21 mouse cellular contexts compared by ENCODE assay signal in the genomic region with DNA sequence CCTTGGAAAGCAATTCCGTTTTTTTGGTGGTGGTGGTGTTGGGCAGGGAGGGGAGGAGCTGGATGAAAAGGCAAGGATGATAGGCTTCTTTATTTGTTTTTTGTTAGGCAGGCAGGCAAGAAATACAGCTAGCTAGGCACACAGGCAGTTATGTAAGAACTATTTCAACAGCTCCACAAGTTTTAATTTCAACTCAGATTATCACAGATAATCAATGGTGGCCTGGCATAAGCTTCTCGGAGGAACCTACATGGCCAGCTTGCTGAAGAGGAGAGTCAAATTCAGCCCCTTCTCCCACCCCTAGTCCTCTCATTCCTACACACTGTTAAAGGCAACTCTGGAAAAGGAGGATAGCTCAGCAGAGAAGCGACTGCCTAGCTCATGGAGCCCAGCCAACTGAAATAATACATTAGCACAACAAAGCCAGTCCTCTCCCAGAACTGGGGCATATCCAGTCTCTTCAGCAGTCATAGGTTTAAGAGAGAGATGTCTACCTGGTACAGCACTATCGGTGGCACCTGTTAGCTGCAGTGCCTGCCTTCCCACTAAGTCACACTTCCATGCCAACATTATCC. TPM values are rescaled to one million over a fixed set of nuclear protein-coding genes. Genes with fewer than 3 reads are reported as not detected.
DNase-seq lines count a peak whose midpoint lies in the region; ATAC-seq and TF ChIP-seq lines count a peak whose summit lies in the region.
"Had no signal": no experiment of that assay in that cellular context is flagged by ENCODE, and none has a peak within 500 bp of the region (broad histone marks: within the 10 kb centered on the region; RNA-seq: fewer than 3 reads in every experiment).

No protein-coding gene starts in this region.

- 73% methylated on average over 4 of the region's 4 CpGs for WGBS in neural tube, embryonic 15.5 days
- 16% methylated on average over 4 of the region's 4 CpGs for WGBS in olfactory bulb, adult 2 months
- WGBS in heart, embryonic 11.5 days (ENCODE audit: insufficient replicate concordance), result 89% methylated on average over 4 of the region's 4 CpGs

- H3K9ac ChIP-seq in neural tube, embryonic 15.5 days (replicated peaks), result no peak overlapping the region
- H3K9ac ChIP-seq in heart, embryonic 11.5 days (ENCODE audit: low read depth, low read length), result no peak overlapping the region
- H3K9ac ChIP-seq: embryonic facial prominence, embryonic 12.5 days; forebrain, postnatal 0 days had no signal

- DNase-seq in frontal cortex, postnatal 10 days (ENCODE audit: low spot score in 2 of 2), result no peak
- peak in 1 of 2 experiments; percentile 24 for DNase-seq in layer of hippocampus, adult 2 months (ENCODE audit: low spot score in 2 of 2)
- DNase-seq in layer of hippocampus, postnatal 25 days (ENCODE audit: extremely low spot score in 1 of 2, low spot score in 1 of 2), result no peak
- DNase-seq in neural tube, embryonic 10.5 days (ENCODE audit: extremely low spot score, low spot score), result no peak
- DNase-seq: cerebellum, adult 11-12 months; forebrain, postnatal 0 days; gastrocnemius, postnatal 14 days; heart, adult 2 months; kidney, postnatal 10 days; lung, adult 2 months; lung, postnatal 36 days; retina, postnatal 1 day; spleen, adult 18-20 months; thymus, adult 18-20 months had no signal

- H3K27me3 ChIP-seq in neural tube, embryonic 15.5 days (replicated peaks), result no peaks in the 10 kb centered on the region
- no peaks in the 10 kb centered on the region for H3K27me3 ChIP-seq in heart, embryonic 11.5 days (ENCODE audit: control insufficient read depth, insufficient read depth, low read length)
- H3K27me3 ChIP-seq: embryonic facial prominence, embryonic 12.5 days had no signal

- H3K36me3 ChIP-seq in neural tube, embryonic 15.5 days, result peaks cover 3% of the 10 kb centered on the region; the same call in 1 of the 2 replicates
- H3K36me3 ChIP-seq in heart, embryonic 11.5 days (ENCODE audit: control insufficient read depth, insufficient read depth, low read length), result peaks cover 2% of the 10 kb centered on the region; the same call in 1 of the 2 replicates

- peak overlapping the region; percentile 73 for H3K27ac ChIP-seq in layer of hippocampus, adult 2 months
- 0 out of 2 replicates have a peak overlapping the region, but pooled peaks have one; percentile 28 for H3K27ac ChIP-seq in neural tube, embryonic 15.5 days (replicated peaks)
- peak overlapping the region; percentile 56 for H3K27ac ChIP-seq in olfactory bulb, adult 2 months (ENCODE audit: insufficient read depth, low read depth, low read length)
- no peak overlapping the region for H3K27ac ChIP-seq in heart, embryonic 11.5 days (ENCODE audit: low read depth, low read length)
- H3K27ac ChIP-seq: embryonic facial prominence, embryonic 12.5 days; heart, adult 2 months; hindbrain, embryonic 10.5 days had no signal

- no peak overlapping the region for H3K4me2 ChIP-seq in neural tube, embryonic 15.5 days
- no peak overlapping the region for H3K4me2 ChIP-seq in heart, embryonic 11.5 days
- H3K4me2 ChIP-seq: embryonic facial prominence, embryonic 12.5 days had no signal

- peaks cover 28% of the 10 kb centered on the region for H3K4me1 ChIP-seq in neural tube, embryonic 15.5 days
- H3K4me1 ChIP-seq in olfactory bulb, adult 2 months (ENCODE audit: control insufficient read depth, insufficient read depth, low read length), result peaks cover 14% of the 10 kb centered on the region
- peaks cover 15% of the 10 kb centered on the region for H3K4me1 ChIP-seq in heart, embryonic 11.5 days (ENCODE audit: control insufficient read depth, insufficient read depth, low read length)

- no peaks in the 10 kb centered on the region for H3K9me3 ChIP-seq in neural tube, embryonic 15.5 days (replicated peaks)
- no peaks in the 10 kb centered on the region for H3K9me3 ChIP-seq in heart, embryonic 11.5 days (replicated peaks; ENCODE audit: control insufficient read depth, low read length)
- H3K9me3 ChIP-seq: embryonic facial prominence, embryonic 12.5 days; hindbrain, embryonic 10.5 days had no signal

- ATAC-seq in frontal cortex, adult (ENCODE audit: low TSS enrichment), result peak; percentile 35; the same call in 1 of the 2 replicates
- no peak for ATAC-seq in neural tube, embryonic 15.5 days (ENCODE audit: low FRiP score)
- no peak for ATAC-seq in heart, embryonic 11.5 days (replicated peaks; ENCODE audit: insufficient number of reproducible peaks, low FRiP score, low TSS enrichment)
- ATAC-seq: forebrain, postnatal 0 days had no signal

- TF ChIP-seq CTCF in layer of hippocampus, adult 2 months (conservative IDR thresholded peaks at IDR 0.05), result no peak
- no peak for TF ChIP-seq CTCF in olfactory bulb, adult 2 months (IDR thresholded peaks at IDR 0.05; ENCODE audit: insufficient read depth, low read depth, low read length)

- no peak overlapping the region for H3K4me3 ChIP-seq in layer of hippocampus, adult 2 months
- H3K4me3 ChIP-seq in neural tube, embryonic 15.5 days (replicated peaks), result no peak overlapping the region
- no peak overlapping the region for H3K4me3 ChIP-seq in olfactory bulb, adult 2 months (ENCODE audit: insufficient read depth, low read depth, low read length)
- no peak overlapping the region for H3K4me3 ChIP-seq in heart, embryonic 11.5 days (ENCODE audit: low read depth, low read length)
- H3K4me3 ChIP-seq: embryonic facial prominence, embryonic 12.5 days; heart, adult 2 months; hindbrain, embryonic 10.5 days had no signal

- no peak for TF ChIP-seq POLR2A in olfactory bulb, adult 2 months (IDR thresholded peaks at IDR 0.05; ENCODE audit: insufficient read depth, low read depth, low read length)

RNA-seq across cellular contexts. Expression of gene Rab7, which starts 7.5 kb away (rescaled TPM):
- 100 to 1,000 TPM; 305 to 332 TPM for total RNA-seq in layer of hippocampus, adult 2 months (2021)
- total RNA-seq in layer of hippocampus, postnatal 25 days (2021), result 100 to 1,000 TPM; 327 to 360 TPM
- polyA plus RNA-seq in neural tube, embryonic 15.5 days (2015; fragmentation: Nextera tagmentation; extraction: Ambion mirVana), result 352 and 355 TPM in 2 replicates
- polyA plus RNA-seq in olfactory bulb, adult 2 months (2012; ENCODE audit: insufficient read depth, insufficient read length, low replicate concordance, missing spikeins), result 304 TPM in 1 of 2 replicates, not detected in the other
- polyA plus RNA-seq in heart, embryonic 11.5 days (2014; fragmentation: Nextera tagmentation; extraction: Ambion mirVana), result 227 and 245 TPM in 2 replicates

RNA-seq across cellular contexts. Expression of gene Rpn1, which starts 46.7 kb away (rescaled TPM):
- 100 to 1,000 TPM; 163 to 174 TPM for total RNA-seq in layer of hippocampus, adult 2 months (2021)
- 100 to 1,000 TPM; 166 to 175 TPM for total RNA-seq in layer of hippocampus, postnatal 25 days (2021)
- polyA plus RNA-seq in neural tube, embryonic 15.5 days (2015; fragmentation: Nextera tagmentation; extraction: Ambion mirVana), result 294 and 318 TPM in 2 replicates
- polyA plus RNA-seq in olfactory bulb, adult 2 months (2012; ENCODE audit: insufficient read depth, insufficient read length, low replicate concordance, missing spikeins), result not detected in 2 replicates
- polyA plus RNA-seq in heart, embryonic 11.5 days (2014; fragmentation: Nextera tagmentation; extraction: Ambion mirVana), result 234 and 256 TPM in 2 replicates

RNA-seq across cellular contexts. Expression of gene H1fx, which starts 56.1 kb away (rescaled TPM):
- total RNA-seq in layer of hippocampus, adult 2 months (2021), result 10 to 100 TPM; 65.7 to 68.1 TPM
- total RNA-seq in layer of hippocampus, postnatal 25 days (2021), result 10 to 100 TPM; 74.7 to 76.2 TPM
- polyA plus RNA-seq in neural tube, embryonic 15.5 days (2015; fragmentation: Nextera tagmentation; extraction: Ambion mirVana), result 23.4 and 37.1 TPM in 2 replicates
- not detected in 2 replicates for polyA plus RNA-seq in olfactory bulb, adult 2 months (2012; ENCODE audit: insufficient read depth, insufficient read length, low replicate concordance, missing spikeins)
- polyA plus RNA-seq in heart, embryonic 11.5 days (2014; fragmentation: Nextera tagmentation; extraction: Ambion mirVana), result 20.4 and 22.7 TPM in 2 replicates
- total RNA-seq: neutrophil, adult 5-6 weeks had no signal

Comparison
In these comparisons a context has a peak if more than half of its experiments do, and no peak if none do; other contexts are left out.
1. RNA of gene H1fx, which starts 56.1 kb away (polyA plus RNA-seq): 23.4 to 37.1 TPM in neural tube, embryonic 15.5 days and 20.4 to 22.7 TPM in heart, embryonic 11.5 days; not detected in olfactory bulb, adult 2 months; every median in the first group is over 10 times any median in the second.